Mouse (Mus musculus) liver, postnatal 0 days (tissue): ENCODE measurements around the gene Gm10490. TPM values are rescaled to one million over a fixed set of nuclear protein-coding genes. Genes with fewer than 3 reads are reported as not detected.

ENCODE experiments used
- ATAC-seq: fragments of 200-750 bp; cut with Nextera tagmentation; 2 replicates; pipeline ENCODE4 v1.8.0; 2017; ENCODE audit warnings: mild to moderate bottlenecking, moderate library complexity
- DNase-seq: peaks from one replicate; pipeline ENCODE4 v3.0.0-alpha.2; 2016
- H3K27ac ChIP-seq: fragments of 300-500 bp; sonication (generic); 2 replicates; pipeline ENCODE4 v1.5.1; 2014; ENCODE audit warnings: antibody characterized with exemption, moderate library complexity, mild to moderate bottlenecking, low read depth
- H3K27me3 ChIP-seq: fragments of 300-500 bp; sonication (generic); 2 replicates; pipeline ENCODE4 v1.6.1; 2014; ENCODE audit warnings: low read length, control low read depth, mixed read lengths; ENCODE audit not compliant: insufficient read depth
- H3K36me3 ChIP-seq: fragments of 300-500 bp; sonication (generic); replicated peaks from 2 replicates; pipeline ENCODE4 v1.6.1; 2014; ENCODE audit warnings: mild to moderate bottlenecking, control low read depth, low read length, moderate library complexity, mixed read lengths; ENCODE audit not compliant: insufficient read depth
- H3K4me1 ChIP-seq: fragments of 300-500 bp; sonication (generic); 2 replicates; pipeline ENCODE4 v1.6.1; 2014; ENCODE audit warnings: antibody characterized with exemption, mild to moderate bottlenecking, control low read depth; ENCODE audit not compliant: insufficient read depth
- H3K4me2 ChIP-seq: fragments of 300-500 bp; sonication (generic); 2 replicates; pipeline ENCODE4 v1.6.1; 2014; ENCODE audit warnings: low read depth, mild to moderate bottlenecking, low read length, moderate library complexity, mixed read lengths
- H3K4me3 ChIP-seq: fragments of 300-500 bp; sonication (generic); 2 replicates; pipeline ENCODE4 v1.5.1; 2014; ENCODE audit warnings: low read depth, low read length
- H3K9ac ChIP-seq: fragments of 300-500 bp; sonication (generic); replicated peaks from 2 replicates; pipeline ENCODE4 v1.6.1; 2014; ENCODE audit warnings: mild to moderate bottlenecking, moderate library complexity
- H3K9me3 ChIP-seq: fragments of 300-500 bp; sonication (generic); 2 replicates; pipeline ENCODE4 v1.6.1; 2016; ENCODE audit warnings: mild to moderate bottlenecking, control low read depth, low read length, mixed read lengths
- CTCF ChIP-seq: sonication (generic); IDR thresholded peaks from 2 replicates; pipeline ENCODE4 v1.5.1; 2016; ENCODE audit warnings: antibody characterized with exemption, low read depth
- EP300 ChIP-seq: IDR thresholded peaks from 2 replicates; pipeline ENCODE4 v1.6.1; 2016; ENCODE audit warnings: antibody characterized with exemption, low read depth, mild to moderate bottlenecking
- WGBS: fragments of 180-500 bp; shearing (Covaris S2); extraction: QIAGEN DNeasy Blood & Tissue Kit; methylation state at CpG from one replicate; pipeline ENCODE4 v1.1.7; 2014; ENCODE audit not compliant: insufficient replicate concordance; 5-methylcytosine and 5-hydroxymethylcytosine counted together
- polyA plus RNA-seq: library from polyadenylated mRNA; unstranded; fragments of >200 nt; fragmentation: Nextera tagmentation; extraction: Ambion mirVana; gene quantifications from 2 replicates; pipeline ENCODE4 v1.2.1, GENCODE M21; 2015

The Gm10490 gene
- polyA plus RNA-seq, 1 experiment from 2014 or later: not detected

DNA sequence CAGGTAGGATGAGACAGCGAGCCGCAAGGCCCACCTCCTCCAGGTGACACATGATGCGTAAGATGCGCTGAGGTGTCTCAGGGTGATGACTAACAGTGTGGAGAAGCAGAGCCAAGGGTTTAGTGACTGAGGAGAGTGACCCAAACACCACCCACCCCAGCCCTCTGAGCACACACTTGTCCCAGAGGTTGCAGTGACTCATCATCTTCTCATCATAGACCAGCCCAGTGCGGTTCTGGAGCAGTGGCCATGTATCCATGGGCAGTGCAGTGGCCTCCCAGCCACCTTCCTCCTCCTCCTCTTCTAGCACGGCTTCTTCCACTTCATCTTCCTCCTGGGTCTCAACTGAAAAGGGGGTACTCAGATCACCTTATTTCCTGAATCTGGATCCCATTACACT is 28.3 kb downstream of the Gm10490 start:
- Histone ChIP-seq H3K36me3 (peaks cover 6% of the 10 kb centered on the region; the same call in 1 of the 2 replicates), H3K9me3 (no peaks in the 10 kb centered on the region), H3K4me3 (no peak overlapping the region), H3K27ac (no peak overlapping the region), H3K4me2 (no peak overlapping the region), H3K27me3 (no peaks in the 10 kb centered on the region), H3K9ac (no peak overlapping the region), H3K4me1 (no peaks in the 10 kb centered on the region)
- ATAC-seq: no peak
- 85% methylated on average over 6 of the region's 6 CpGs for WGBS
- TF ChIP-seq EP300 (no peak), CTCF (no peak)
- no peak for DNase-seq

DNA sequence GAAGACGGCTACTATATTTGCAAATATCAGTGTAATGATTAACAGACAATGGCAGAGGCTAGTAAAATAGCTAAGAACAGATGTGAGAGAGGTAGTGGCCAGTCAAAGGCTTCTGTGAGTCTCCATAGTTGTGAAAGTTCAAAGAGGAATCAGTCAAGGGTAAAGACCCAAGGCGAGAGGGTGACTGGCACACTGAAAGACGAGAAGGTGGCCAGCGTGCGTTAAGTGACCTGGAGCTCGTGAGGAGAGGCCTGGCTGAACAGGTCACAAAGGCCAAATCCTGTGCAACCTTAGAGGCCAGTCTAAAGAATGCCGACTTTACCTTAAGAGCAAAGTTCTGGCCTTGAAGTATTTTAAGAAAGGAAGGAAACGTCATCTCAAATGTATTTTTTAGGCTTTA is 36.3 kb downstream of the Gm10490 start:
- Histone ChIP-seq H3K4me3 (no peak overlapping the region), H3K27me3 (no peaks in the 10 kb centered on the region), H3K9me3 (no peaks in the 10 kb centered on the region), H3K9ac (no peak overlapping the region), H3K27ac (no peak overlapping the region), H3K4me2 (no peak overlapping the region), H3K4me1 (no peaks in the 10 kb centered on the region), H3K36me3 (no peaks in the 10 kb centered on the region)
- 67% methylated on average over 8 of the region's 8 CpGs for WGBS
- no peak for TF ChIP-seq CTCF
- no peak for DNase-seq
- no peak for ATAC-seq

DNA sequence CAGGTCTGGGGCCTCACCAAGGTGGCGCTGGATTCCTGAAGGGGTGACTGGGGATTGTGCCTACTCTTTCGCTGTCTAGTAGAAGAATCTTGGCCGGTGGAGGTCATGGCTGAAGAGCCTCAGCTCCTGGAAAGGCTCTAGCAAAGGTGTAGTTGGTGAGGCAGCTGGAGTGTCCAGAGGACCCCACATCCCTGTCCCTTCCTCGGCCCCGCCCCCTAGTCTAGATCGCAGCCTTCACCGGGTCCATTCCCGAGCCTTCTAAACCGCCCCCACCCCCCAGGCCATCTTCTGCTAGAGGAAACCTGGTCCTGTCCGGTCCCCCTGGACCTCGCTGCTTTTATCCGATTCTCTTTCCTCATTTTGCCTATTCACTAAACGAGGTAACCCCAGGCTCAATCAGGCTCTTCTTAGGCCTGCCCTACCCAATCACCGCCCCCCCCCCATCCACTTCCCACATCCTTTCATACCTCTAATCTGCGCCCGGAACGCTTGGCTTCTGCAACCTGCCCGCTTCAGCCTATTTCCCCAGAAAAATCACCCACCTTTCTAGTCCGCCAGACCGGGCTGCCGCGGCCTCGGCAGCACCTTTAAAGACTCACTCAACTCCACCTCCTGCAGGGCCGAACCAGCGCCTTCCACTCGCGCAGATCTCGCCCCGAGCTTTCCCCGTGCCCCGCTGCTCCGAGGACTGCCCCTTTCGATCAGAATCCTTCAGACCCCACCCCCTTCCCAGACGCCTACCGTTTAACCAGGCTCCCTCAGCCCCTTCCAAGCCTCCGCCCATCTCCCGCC is 38.0 kb downstream of the Gm10490 start, which contains the start of gene Hdac6:
Gene Hdac6 (minus strand): TSS at position 782 of the 792 bp plus-strand sequence.
- no peak for ATAC-seq
- Histone ChIP-seq H3K4me1 (no peaks in the 10 kb centered on the region), H3K4me2 (peak within 1 kb of the TSS; percentile 80), H3K27me3 (no peaks in the 10 kb centered on the region), H3K4me3 (peak within 1 kb of the TSS; percentile 58), H3K9me3 (no peaks in the 10 kb centered on the region), H3K36me3 (no peaks in the 10 kb centered on the region), H3K9ac (peak within 1 kb of the TSS; percentile 44), H3K27ac (peak within 1 kb of the TSS; percentile 51; the same call in 1 of the 2 replicates)
- TF ChIP-seq EP300 (no peak), CTCF (no peak)
- WGBS: 23% methylated on average over 35 of the region's 37 CpGs
- no peak for DNase-seq

DNA sequence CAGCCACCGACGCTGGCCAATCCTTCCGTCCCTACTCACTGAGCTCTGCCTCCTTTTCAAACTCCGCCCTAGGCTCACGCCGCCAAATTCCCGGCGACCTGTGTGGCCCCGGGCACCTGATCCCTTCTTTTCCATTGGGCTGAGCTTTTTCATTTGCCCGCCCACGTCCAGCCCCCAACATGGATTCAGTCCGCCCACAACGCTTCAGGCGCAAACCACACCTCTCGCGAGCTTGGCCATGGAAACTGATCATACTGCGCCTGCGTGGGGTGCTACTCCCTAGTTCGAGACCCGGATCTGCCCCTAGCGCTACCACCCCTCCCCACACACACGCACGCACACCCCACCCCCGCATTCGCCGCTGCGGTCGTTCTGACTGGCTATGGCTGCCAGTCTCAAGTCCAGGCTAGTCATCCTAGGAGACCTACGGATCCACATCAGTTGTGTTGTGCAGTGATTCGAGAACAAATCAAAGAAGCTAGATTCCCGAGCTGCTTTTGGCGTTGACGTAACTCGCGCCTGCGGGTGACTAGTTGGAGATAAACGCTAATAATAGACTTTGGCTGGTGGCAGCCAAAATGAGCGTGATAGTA is 38.7 kb downstream of the Gm10490 start:
- DNase-seq (peak; percentile 91), ATAC-seq (peak; percentile 98)
- TF ChIP-seq CTCF: no peak
- TF ChIP-seq EP300: no peak
- Histone ChIP-seq H3K27me3 (no peaks in the 10 kb centered on the region), H3K4me2 (peak overlapping the region; percentile 80), H3K4me1 (no peaks in the 10 kb centered on the region), H3K4me3 (peak overlapping the region; percentile 58), H3K9me3 (no peaks in the 10 kb centered on the region), H3K36me3 (no peaks in the 10 kb centered on the region), H3K9ac (peak overlapping the region; percentile 44), H3K27ac (no peak overlapping the region)
- WGBS: 11% methylated on average over 38 of the region's 38 CpGs

DNA sequence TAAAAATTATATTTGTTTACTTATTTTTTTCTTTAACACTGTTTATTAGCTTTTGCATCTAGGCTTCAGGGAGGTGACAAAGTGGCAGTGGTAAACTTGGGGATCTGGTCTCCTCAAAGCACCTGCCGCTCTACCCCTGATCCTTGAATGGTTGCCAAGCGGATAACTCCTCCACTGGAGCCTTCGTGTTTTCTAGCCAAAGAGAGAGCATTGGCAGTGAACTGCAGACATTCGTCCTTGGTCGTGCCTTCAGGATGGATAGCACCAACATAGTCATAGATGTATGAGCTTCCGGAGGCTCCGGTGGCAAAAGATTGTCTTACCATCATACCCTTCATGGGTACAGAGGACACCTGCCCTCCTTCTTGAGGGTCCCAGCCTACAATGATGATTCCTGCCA is 40.7 kb downstream of the Gm10490 start:
- no peaks in the 10 kb centered on the region for H3K9me3 ChIP-seq
- no peak overlapping the region for H3K4me2 ChIP-seq
- no peaks in the 10 kb centered on the region for H3K27me3 ChIP-seq
- DNase-seq (no peak), ATAC-seq (no peak)
- no peak overlapping the region for H3K27ac ChIP-seq
- no peaks in the 10 kb centered on the region for H3K4me1 ChIP-seq
- no peak for TF ChIP-seq EP300
- TF ChIP-seq CTCF: no peak
- H3K4me3 ChIP-seq: no peak overlapping the region
- no peaks in the 10 kb centered on the region for H3K36me3 ChIP-seq
- H3K9ac ChIP-seq: no peak overlapping the region
- 76% methylated on average over 7 of the region's 7 CpGs for WGBS

DNA sequence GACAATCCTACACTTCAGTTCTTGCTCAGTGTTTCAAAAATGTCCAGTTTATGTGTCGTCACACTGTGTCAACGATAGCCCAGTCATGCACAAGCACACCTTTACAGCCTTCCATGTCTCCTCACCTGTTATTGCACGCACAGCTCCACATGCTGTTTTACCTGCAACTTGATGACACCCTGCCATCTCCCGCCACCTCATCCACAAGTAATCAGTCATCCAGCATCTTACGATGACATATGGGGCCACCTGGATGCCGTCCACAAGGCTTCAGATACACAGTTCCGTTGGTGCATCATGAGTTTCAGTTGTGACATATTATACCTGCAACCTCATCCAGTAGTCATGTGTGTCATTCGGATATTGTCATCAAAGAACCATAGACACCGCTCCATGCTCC is 49.5 kb downstream of the Gm10490 start:
- no peak for DNase-seq
- TF ChIP-seq CTCF (no peak), EP300 (no peak)
- ATAC-seq: no peak
- no peak overlapping the region for H3K27ac ChIP-seq
- H3K9ac ChIP-seq: no peak overlapping the region
- H3K27me3 ChIP-seq: no peaks in the 10 kb centered on the region
- no peak overlapping the region for H3K4me3 ChIP-seq
- no peaks in the 10 kb centered on the region for H3K36me3 ChIP-seq
- H3K4me1 ChIP-seq: no peaks in the 10 kb centered on the region
- H3K4me2 ChIP-seq: no peak overlapping the region
- H3K9me3 ChIP-seq: no peaks in the 10 kb centered on the region
- 89% methylated on average over 9 of the region's 9 CpGs for WGBS

Other genes starting within 250 kb of the Gm10490 start
- 25.7 TPM in 2 replicates for gene Plp2, start 238.2 kb upstream of the Gm10490 start, polyA plus RNA-seq
- 2.4 TPM in 2 replicates for gene Magix, start 228.3 kb upstream of the Gm10490 start, polyA plus RNA-seq
- gene Gpkow, start 212.4 kb upstream of the Gm10490 start, polyA plus RNA-seq: 8.0 and 9.3 TPM in 2 replicates
- 17.4 and 18.5 TPM in 2 replicates for gene Wdr45, start 195.2 kb upstream of the Gm10490 start, polyA plus RNA-seq
- not detected in 2 replicates for gene Gm45208, start 187.3 kb upstream of the Gm10490 start, polyA plus RNA-seq
- gene Praf2, start 181.1 kb upstream of the Gm10490 start, polyA plus RNA-seq: 1.9 and 2.1 TPM in 2 replicates
- gene Ccdc120, start 158.6 kb upstream of the Gm10490 start, polyA plus RNA-seq: 2.0 and 3.4 TPM in 2 replicates
- gene Tfe3, start 147.0 kb upstream of the Gm10490 start, polyA plus RNA-seq: 9.6 and 10.3 TPM in 2 replicates
- gene Gripap1, start 119.8 kb upstream of the Gm10490 start, polyA plus RNA-seq: 15.4 and 16.4 TPM in 2 replicates
- 0.09 and 0.15 TPM in 2 replicates for gene Kcnd1, start 87.3 kb upstream of the Gm10490 start, polyA plus RNA-seq
- gene Otud5, start 68.2 kb upstream of the Gm10490 start, polyA plus RNA-seq: 22.2 and 25.0 TPM in 2 replicates
- gene Pim2, start 31.3 kb upstream of the Gm10490 start, polyA plus RNA-seq: 3.0 and 3.3 TPM in 2 replicates
- 7.1 and 9.0 TPM in 2 replicates for gene Slc35a2, start 25.5 kb upstream of the Gm10490 start, polyA plus RNA-seq
- gene Pqbp1, start 10.3 kb upstream of the Gm10490 start, polyA plus RNA-seq: 39.2 and 41.9 TPM in 2 replicates
- 117 TPM in 2 replicates for gene Timm17b, start 10.2 kb upstream of the Gm10490 start, polyA plus RNA-seq
- not detected in 2 replicates for gene Gm10491, start 1.7 kb upstream of the Gm10490 start, polyA plus RNA-seq
- gene Pcsk1n, start 10.3 kb downstream of the Gm10490 start, polyA plus RNA-seq: 0.06 TPM in 1 of 2 replicates, not detected in the other
- not detected in 2 replicates for gene Eras, start 19.1 kb downstream of the Gm10490 start, polyA plus RNA-seq
- gene Hdac6, start 38.3 kb downstream of the Gm10490 start, polyA plus RNA-seq: 10.3 and 11.8 TPM in 2 replicates
- gene Gata1, start 68.5 kb downstream of the Gm10490 start, polyA plus RNA-seq: 39.8 and 43.2 TPM in 2 replicates
- gene Glod5, start 109.0 kb downstream of the Gm10490 start, polyA plus RNA-seq: 2.6 and 4.3 TPM in 2 replicates
- 13.9 and 15.8 TPM in 2 replicates for gene Suv39h1, start 165.2 kb downstream of the Gm10490 start, polyA plus RNA-seq
- gene Was, start 181.0 kb downstream of the Gm10490 start, polyA plus RNA-seq: 2.4 and 2.9 TPM in 2 replicates
- 4.6 and 5.6 TPM in 2 replicates for gene Wdr13, start 223.3 kb downstream of the Gm10490 start, polyA plus RNA-seq
- 413 and 415 TPM in 2 replicates for gene Rbm3, start 236.3 kb downstream of the Gm10490 start, polyA plus RNA-seq